Mouse (Mus musculus): ENCODE results near the gene Diaph2. TPM values are rescaled to one million over a fixed set of nuclear protein-coding genes. Genes with fewer than 3 reads are reported as not detected.

Diaph2 gene
- polyA plus RNA-seq, 1 experiment from 2014 or later, result 5.8 TPM

- TF ChIP-seq EP300 (optimal IDR thresholded peaks at IDR 0.05) (no peak), CTCF (IDR thresholded peaks at IDR 0.05; ENCODE audit: low read depth) (no peak)
These were observed 659.4 kb downstream of the Diaph2 start for GRCm38 (mm10) chrX:130408985-130409384.

GRCm38 (mm10) chrX:130423134-130423533 is 673.6 kb downstream of the Diaph2 start:
- ATAC-seq (ENCODE audit: low FRiP score, low TSS enrichment), result no peak
- H3K27me3 ChIP-seq (ENCODE audit: control insufficient read depth, insufficient read depth, low read length), result no peaks in the 10 kb centered on the region
- no peak overlapping the region for H3K27ac ChIP-seq (replicated peaks)
- DNase-seq (ENCODE audit: low spot score), result no peak
- no peaks in the 10 kb centered on the region for H3K9me3 ChIP-seq (ENCODE audit: control insufficient read depth, low read length)
- no peaks in the 10 kb centered on the region for H3K36me3 ChIP-seq (ENCODE audit: control insufficient read depth, insufficient read depth, low read length)
- no peak overlapping the region for H3K9ac ChIP-seq (ENCODE audit: low read length)
- H3K4me2 ChIP-seq (replicated peaks; ENCODE audit: low read depth), result no peak overlapping the region
- 71% methylated on average over 2 of the region's 2 CpGs for WGBS
- no peaks in the 10 kb centered on the region for H3K4me1 ChIP-seq (replicated peaks; ENCODE audit: control insufficient read depth, insufficient read depth)
- TF ChIP-seq EP300 (optimal IDR thresholded peaks at IDR 0.05) (no peak), CTCF (IDR thresholded peaks at IDR 0.05; ENCODE audit: low read depth) (no peak)
- no peak overlapping the region for H3K4me3 ChIP-seq (ENCODE audit: low read depth, low read length)

More at GRCm38 (mm10) chrX:130408985-130409384, 659.4 kb downstream of the Diaph2 start:
- Histone ChIP-seq H3K4me1 (replicated peaks; ENCODE audit: control insufficient read depth, insufficient read depth) (no peaks in the 10 kb centered on the region), H3K9ac (ENCODE audit: low read length) (no peak overlapping the region), H3K9me3 (ENCODE audit: control insufficient read depth, low read length) (no peaks in the 10 kb centered on the region), H3K4me2 (replicated peaks; ENCODE audit: low read depth) (no peak overlapping the region), H3K4me3 (ENCODE audit: low read depth, low read length) (no peak overlapping the region), H3K27me3 (ENCODE audit: control insufficient read depth, insufficient read depth, low read length) (no peaks in the 10 kb centered on the region), H3K27ac (replicated peaks) (no peak overlapping the region), H3K36me3 (ENCODE audit: control insufficient read depth, insufficient read depth, low read length) (no peaks in the 10 kb centered on the region)
- ATAC-seq (ENCODE audit: low FRiP score, low TSS enrichment) (no peak), DNase-seq (ENCODE audit: low spot score) (no peak)
- 90% methylated on average over 1 of the region's 1 CpGs for WGBS

- H3K4me1 ChIP-seq (replicated peaks; ENCODE audit: control insufficient read depth, insufficient read depth), result no peaks in the 10 kb centered on the region
- no peaks in the 10 kb centered on the region for H3K27me3 ChIP-seq (ENCODE audit: control insufficient read depth, insufficient read depth, low read length)
- no peak overlapping the region for H3K9ac ChIP-seq (ENCODE audit: low read length)
- DNase-seq (ENCODE audit: low spot score) (no peak), ATAC-seq (ENCODE audit: low FRiP score, low TSS enrichment) (no peak)
- no peaks in the 10 kb centered on the region for H3K9me3 ChIP-seq (ENCODE audit: control insufficient read depth, low read length)
- no peak overlapping the region for H3K27ac ChIP-seq (replicated peaks)
- no peaks in the 10 kb centered on the region for H3K36me3 ChIP-seq (ENCODE audit: control insufficient read depth, insufficient read depth, low read length)
- TF ChIP-seq CTCF (IDR thresholded peaks at IDR 0.05; ENCODE audit: low read depth) (no peak), EP300 (optimal IDR thresholded peaks at IDR 0.05) (no peak)
- WGBS, result 69% methylated on average over 4 of the region's 4 CpGs
- H3K4me3 ChIP-seq (ENCODE audit: low read depth, low read length), result no peak overlapping the region
- H3K4me2 ChIP-seq (replicated peaks; ENCODE audit: low read depth), result no peak overlapping the region
These were observed 702.4 kb downstream of the Diaph2 start for GRCm38 (mm10) chrX:130451822-130452487.

GRCm38 (mm10) chrX:130452488-130452823 is 702.9 kb downstream of the Diaph2 start:
- H3K27me3 ChIP-seq (ENCODE audit: control insufficient read depth, insufficient read depth, low read length), result no peaks in the 10 kb centered on the region
- DNase-seq (ENCODE audit: low spot score) (no peak), ATAC-seq (ENCODE audit: low FRiP score, low TSS enrichment) (no peak)
- H3K36me3 ChIP-seq (ENCODE audit: control insufficient read depth, insufficient read depth, low read length), result no peaks in the 10 kb centered on the region
- H3K9me3 ChIP-seq (ENCODE audit: control insufficient read depth, low read length), result no peaks in the 10 kb centered on the region
- WGBS, result 90% methylated on average over 4 of the region's 4 CpGs
- H3K4me3 ChIP-seq (ENCODE audit: low read depth, low read length), result no peak overlapping the region
- TF ChIP-seq EP300 (optimal IDR thresholded peaks at IDR 0.05) (no peak), CTCF (IDR thresholded peaks at IDR 0.05; ENCODE audit: low read depth) (no peak)
- H3K4me1 ChIP-seq (replicated peaks; ENCODE audit: control insufficient read depth, insufficient read depth), result no peaks in the 10 kb centered on the region
- H3K27ac ChIP-seq (replicated peaks), result no peak overlapping the region
- no peak overlapping the region for H3K9ac ChIP-seq (ENCODE audit: low read length)
- no peak overlapping the region for H3K4me2 ChIP-seq (replicated peaks; ENCODE audit: low read depth)

- TF ChIP-seq EP300 (optimal IDR thresholded peaks at IDR 0.05) (no peak), CTCF (IDR thresholded peaks at IDR 0.05; ENCODE audit: low read depth) (no peak)
- Histone ChIP-seq H3K9me3 (ENCODE audit: control insufficient read depth, low read length) (no peaks in the 10 kb centered on the region), H3K4me1 (replicated peaks; ENCODE audit: control insufficient read depth, insufficient read depth) (no peaks in the 10 kb centered on the region), H3K4me2 (replicated peaks; ENCODE audit: low read depth) (no peak overlapping the region), H3K9ac (ENCODE audit: low read length) (no peak overlapping the region), H3K4me3 (ENCODE audit: low read depth, low read length) (no peak overlapping the region), H3K27ac (replicated peaks) (no peak overlapping the region), H3K36me3 (ENCODE audit: control insufficient read depth, insufficient read depth, low read length) (no peaks in the 10 kb centered on the region), H3K27me3 (ENCODE audit: control insufficient read depth, insufficient read depth, low read length) (no peaks in the 10 kb centered on the region)
- ATAC-seq (ENCODE audit: low FRiP score, low TSS enrichment) (no peak), DNase-seq (ENCODE audit: low spot score) (no peak)
- WGBS, result 38% methylated on average over 2 of the region's 2 CpGs
These were observed 723.6 kb downstream of the Diaph2 start for GRCm38 (mm10) chrX:130473133-130473532.

- TF ChIP-seq CTCF (IDR thresholded peaks at IDR 0.05; ENCODE audit: low read depth), result peak; percentile 14; the same call in 1 of the 2 replicates
- TF ChIP-seq EP300 (optimal IDR thresholded peaks at IDR 0.05), result no peak
- H3K9me3 ChIP-seq (ENCODE audit: control insufficient read depth, low read length), result no peaks in the 10 kb centered on the region
- H3K27ac ChIP-seq (replicated peaks), result no peak overlapping the region
- no peaks in the 10 kb centered on the region for H3K27me3 ChIP-seq (ENCODE audit: control insufficient read depth, insufficient read depth, low read length)
- H3K4me2 ChIP-seq (replicated peaks; ENCODE audit: low read depth), result no peak overlapping the region
- H3K4me1 ChIP-seq (replicated peaks; ENCODE audit: control insufficient read depth, insufficient read depth), result no peaks in the 10 kb centered on the region
- H3K9ac ChIP-seq (ENCODE audit: low read length), result no peak overlapping the region
- H3K4me3 ChIP-seq (ENCODE audit: low read depth, low read length), result no peak overlapping the region
- H3K36me3 ChIP-seq (ENCODE audit: control insufficient read depth, insufficient read depth, low read length), result no peaks in the 10 kb centered on the region
- no peak for ATAC-seq (ENCODE audit: low FRiP score, low TSS enrichment)
- 95% methylated on average over 1 of the region's 1 CpGs for WGBS
- DNase-seq (ENCODE audit: low spot score), result no peak
These were observed 731.3 kb downstream of the Diaph2 start for GRCm38 (mm10) chrX:130480877-130481276.
